Mouse (Mus musculus) midbrain, embryonic 14.5 days (tissue): ENCODE results near the gene Btbd17. TPM values are rescaled to one million over a fixed set of nuclear protein-coding genes. Genes with fewer than 3 reads are reported as not detected.

Source experiments
- ATAC-seq: fragments of 200-750 bp; cut with Nextera tagmentation; 2 replicates; pipeline ENCODE4 v1.8.0; 2017; ENCODE audit warnings: moderate number of reproducible peaks, moderate library complexity; ENCODE audit not compliant: low FRiP score, low TSS enrichment
- DNase-seq: peaks from one replicate; pipeline ENCODE4 v3.0.0-alpha.2; 2015
- H3K27ac ChIP-seq: fragments of 300-500 bp; sonication (generic); replicated peaks from 2 replicates; pipeline ENCODE4 v1.5.1; 2014; ENCODE audit warnings: mild to moderate bottlenecking, low read depth, low read length, moderate library complexity
- H3K27me3 ChIP-seq: fragments of 300-500 bp; sonication (generic); 2 replicates; pipeline ENCODE4 v1.6.1; 2014; ENCODE audit warnings: low read length, control low read depth, mixed read lengths; ENCODE audit not compliant: control insufficient read depth, insufficient read depth
- H3K36me3 ChIP-seq: fragments of 300-500 bp; sonication (generic); 2 replicates; pipeline ENCODE4 v1.6.1; 2014; ENCODE audit warnings: low read length, control low read depth; ENCODE audit not compliant: control insufficient read depth, insufficient read depth
- H3K4me1 ChIP-seq: fragments of 300-500 bp; sonication (generic); 2 replicates; pipeline ENCODE4 v1.6.1; 2014; ENCODE audit warnings: mild to moderate bottlenecking, antibody characterized with exemption, low read length, control low read depth; ENCODE audit not compliant: control insufficient read depth, insufficient read depth
- H3K4me2 ChIP-seq: fragments of 300-500 bp; sonication (generic); 2 replicates; pipeline ENCODE4 v1.6.1; 2014; ENCODE audit warnings: mild to moderate bottlenecking, low read length, moderate library complexity
- H3K4me3 ChIP-seq: fragments of 300-500 bp; sonication (generic); replicated peaks from 2 replicates; pipeline ENCODE4 v1.5.1; 2014; ENCODE audit warnings: low read depth, low read length
- H3K9ac ChIP-seq: fragments of 300-500 bp; sonication (generic); replicated peaks from 2 replicates; pipeline ENCODE4 v1.6.1; 2014; ENCODE audit warnings: mild to moderate bottlenecking, low read length, moderate library complexity
- H3K9me3 ChIP-seq: fragments of 300-500 bp; sonication (generic); 2 replicates; pipeline ENCODE4 v1.6.1; 2016; ENCODE audit warnings: low read length, control low read depth, mixed read lengths; ENCODE audit not compliant: control insufficient read depth
- WGBS: fragments of 180-500 bp; shearing (Covaris S2); extraction: QIAGEN DNeasy Blood & Tissue Kit; methylation state at CpG from one replicate; pipeline ENCODE4 v1.1.7; 2014; 5-methylcytosine and 5-hydroxymethylcytosine counted together
- polyA plus RNA-seq: library from polyadenylated mRNA; unstranded; fragments of >200 nt; fragmentation: Nextera tagmentation; extraction: Ambion mirVana; gene quantifications from 2 replicates; pipeline ENCODE4 v1.2.1, GENCODE M21; 2014

Gene Btbd17
- polyA plus RNA-seq, 1 experiment from 2014 or later = 21.6 TPM

DNA sequence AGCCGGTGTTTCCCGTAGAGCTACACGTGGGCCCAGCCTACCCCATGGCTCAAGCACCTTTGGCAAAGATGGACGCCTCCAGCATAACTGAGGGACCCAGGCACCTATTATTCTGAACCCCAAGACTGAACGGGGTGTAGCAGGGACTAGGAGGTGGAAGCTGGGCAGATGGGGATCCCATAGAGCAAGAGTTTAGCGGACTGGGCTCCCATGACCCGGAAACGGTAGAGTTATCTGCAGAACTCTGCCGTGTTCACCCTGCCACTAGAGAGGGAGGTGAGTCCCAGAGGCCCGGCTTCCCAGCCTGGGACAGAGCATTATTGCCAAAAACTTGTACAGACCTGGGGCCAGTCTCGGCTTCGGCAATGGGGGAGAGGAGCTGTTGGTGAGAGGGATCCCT, 5.6 kb downstream of the Btbd17 start:
- ATAC-seq (no peak), DNase-seq (no peak)
- Histone ChIP-seq H3K4me2 (no peak overlapping the region), H3K4me3 (no peak overlapping the region), H3K4me1 (peaks cover 39% of the 10 kb centered on the region), H3K9me3 (no peaks in the 10 kb centered on the region), H3K36me3 (no peaks in the 10 kb centered on the region), H3K27me3 (peaks cover 27% of the 10 kb centered on the region), H3K27ac (no peak overlapping the region), H3K9ac (no peak overlapping the region)
- 75% methylated on average over 12 of the region's 12 CpGs for WGBS

- no peak for DNase-seq
- ATAC-seq = no peak
- Histone ChIP-seq H3K9ac (no peak overlapping the region), H3K9me3 (no peaks in the 10 kb centered on the region), H3K4me3 (no peak overlapping the region), H3K27me3 (peaks cover 27% of the 10 kb centered on the region), H3K36me3 (no peaks in the 10 kb centered on the region), H3K27ac (no peak overlapping the region), H3K4me1 (peaks cover 35% of the 10 kb centered on the region), H3K4me2 (no peak overlapping the region)
- WGBS = 70% methylated on average over 9 of the region's 9 CpGs
Measured at GRCm38 (mm10) chr11:114789716-114790115, 6.0 kb downstream of the Btbd17 start.

GRCm38 (mm10) chr11:114789061-114789714, 6.6 kb downstream of the Btbd17 start:
- no peaks in the 10 kb centered on the region for H3K9me3 ChIP-seq
- WGBS = 14% methylated on average over 30 of the region's 30 CpGs
- H3K36me3 ChIP-seq = no peaks in the 10 kb centered on the region
- peaks cover 27% of the 10 kb centered on the region for H3K27me3 ChIP-seq
- peak; percentile 56; the same call in 1 of the 2 replicates for ATAC-seq
- peak overlapping the region; percentile 36; the same call in 1 of the 2 replicates for H3K9ac ChIP-seq
- H3K4me3 ChIP-seq = peak overlapping the region; percentile 16; the same call in 1 of the 2 replicates
- peak overlapping the region; percentile 44 for H3K4me2 ChIP-seq
- DNase-seq = peak; percentile 93
- no peak overlapping the region for H3K27ac ChIP-seq
- peaks cover 34% of the 10 kb centered on the region for H3K4me1 ChIP-seq

DNA sequence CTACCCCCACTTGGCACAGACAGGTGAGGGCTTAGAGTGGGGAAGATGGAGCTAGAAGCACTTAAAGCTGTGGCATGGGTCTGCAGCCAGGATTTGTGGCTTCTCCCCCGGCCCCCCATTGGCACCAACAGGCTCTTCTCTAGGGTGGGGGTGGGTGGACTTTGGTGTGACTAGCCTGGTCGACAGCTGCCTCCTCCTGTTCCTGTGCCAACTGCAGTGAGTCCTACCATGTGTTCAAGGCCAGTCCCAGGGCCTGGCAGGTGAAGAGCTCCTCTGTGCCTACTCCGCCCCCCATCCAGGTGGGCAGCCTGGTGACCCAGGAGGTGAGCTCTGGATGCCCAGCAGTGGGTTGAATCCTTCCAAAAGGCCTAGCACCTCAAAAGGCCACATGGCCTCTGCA, 8.1 kb downstream of the Btbd17 start:
- H3K27me3 ChIP-seq = peaks cover 27% of the 10 kb centered on the region
- 89% methylated on average over 3 of the region's 3 CpGs for WGBS
- peaks cover 20% of the 10 kb centered on the region for H3K4me1 ChIP-seq
- H3K9me3 ChIP-seq = no peaks in the 10 kb centered on the region
- H3K9ac ChIP-seq = no peak overlapping the region
- no peak overlapping the region for H3K4me2 ChIP-seq
- H3K36me3 ChIP-seq = no peaks in the 10 kb centered on the region
- DNase-seq (no peak), ATAC-seq (no peak)
- no peak overlapping the region for H3K27ac ChIP-seq
- H3K4me3 ChIP-seq = no peak overlapping the region

DNA sequence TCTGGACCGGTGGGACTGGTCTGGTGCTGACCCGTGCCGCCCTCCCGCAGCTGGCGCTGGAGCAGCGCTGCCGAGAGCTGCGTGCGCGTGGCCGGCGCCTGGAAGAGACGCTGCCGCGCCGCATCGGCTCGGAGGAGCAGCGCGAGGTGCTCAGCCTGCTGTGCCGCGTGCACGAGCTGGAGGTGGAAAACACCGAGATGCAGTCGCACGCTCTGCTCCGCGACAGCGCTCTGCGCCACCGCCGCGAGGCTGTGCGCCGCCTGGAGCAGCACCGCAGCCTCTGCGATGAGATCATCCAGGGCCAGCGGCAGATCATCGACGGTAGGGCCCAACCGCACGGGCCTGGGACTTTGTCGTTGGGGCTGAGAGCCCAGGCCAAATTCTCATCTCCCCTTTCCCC, 9.4 kb downstream of the Btbd17 start:
- Histone ChIP-seq H3K27me3 (peaks cover 25% of the 10 kb centered on the region), H3K9ac (peak overlapping the region; percentile 39; the same call in 1 of the 2 replicates), H3K4me2 (peak overlapping the region; percentile 55), H3K9me3 (no peaks in the 10 kb centered on the region), H3K36me3 (no peaks in the 10 kb centered on the region), H3K27ac (peak overlapping the region; percentile 26; the same call in 1 of the 2 replicates), H3K4me1 (peaks cover 9% of the 10 kb centered on the region), H3K4me3 (peak overlapping the region; percentile 27)
- under 1% methylated on average over 43 of the region's 43 CpGs for WGBS
- 0 out of 2 replicates have a peak, but pooled peaks have one; percentile 21 for ATAC-seq
- peak; percentile 86 for DNase-seq

DNA sequence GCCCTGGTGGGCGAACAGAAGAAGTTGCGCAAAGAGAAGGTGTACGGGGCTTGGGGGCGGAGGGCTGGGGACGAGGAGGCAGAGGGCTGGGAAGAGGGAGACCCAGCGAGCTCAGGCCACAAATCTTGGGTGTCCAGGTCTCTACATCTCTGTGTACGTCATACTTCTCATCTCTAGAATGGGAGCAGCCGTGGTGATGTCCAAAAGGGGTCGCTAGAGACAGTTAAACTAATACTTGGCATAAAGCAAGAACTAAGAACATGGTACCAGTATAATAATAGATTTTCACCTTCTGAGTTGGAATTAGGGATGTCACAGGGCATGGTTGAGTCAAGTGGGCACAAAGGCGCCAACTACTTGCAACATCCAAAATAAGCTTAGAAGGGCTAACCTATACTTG, 9.9 kb downstream of the Btbd17 start:
- peak overlapping the region; percentile 39; the same call in 1 of the 2 replicates for H3K9ac ChIP-seq
- peak overlapping the region; percentile 55 for H3K4me2 ChIP-seq
- 0 out of 2 replicates have a peak overlapping the region, but pooled peaks have one; percentile 26 for H3K27ac ChIP-seq
- 56% methylated on average over 10 of the region's 10 CpGs for WGBS
- no peaks in the 10 kb centered on the region for H3K9me3 ChIP-seq
- DNase-seq = peak; percentile 48
- no peak for ATAC-seq
- no peaks in the 10 kb centered on the region for H3K36me3 ChIP-seq
- peak overlapping the region; percentile 27 for H3K4me3 ChIP-seq
- H3K27me3 ChIP-seq = peaks cover 22% of the 10 kb centered on the region
- H3K4me1 ChIP-seq = peaks cover 5% of the 10 kb centered on the region; the same call in 1 of the 2 replicates

- DNase-seq = no peak
Measured at GRCm38 (mm10) chr11:114780076-114780475, 15.7 kb downstream of the Btbd17 start.

DNA sequence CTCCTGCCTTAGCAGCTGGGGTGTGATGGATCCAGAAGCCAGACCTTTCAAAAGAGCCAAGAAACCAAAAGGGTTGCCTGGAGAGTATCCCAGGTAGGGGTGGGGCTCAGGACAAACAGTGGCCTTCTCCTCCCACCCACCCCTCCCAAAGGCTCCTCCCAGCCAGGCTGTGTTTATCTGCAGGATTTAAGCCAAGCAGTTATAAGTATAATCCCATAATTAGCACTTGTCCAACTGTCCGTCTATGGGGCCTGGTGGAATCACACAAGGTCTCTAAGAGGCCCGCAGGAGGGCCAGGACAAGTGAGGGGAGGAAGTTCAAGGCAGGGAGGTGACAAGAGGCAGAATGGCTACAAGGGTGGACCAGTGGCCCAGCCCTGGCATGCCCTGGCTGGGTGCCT, 23.8 kb downstream of the Btbd17 start:
- DNase-seq (no peak), ATAC-seq (no peak)
- H3K9me3 ChIP-seq = no peaks in the 10 kb centered on the region
- H3K27me3 ChIP-seq = no peaks in the 10 kb centered on the region
- H3K4me1 ChIP-seq = 0 out of 2 replicates have a peak, but pooled peaks cover 5% of the 10 kb centered on the region
- H3K9ac ChIP-seq = no peak overlapping the region
- WGBS = 80% methylated on average over 2 of the region's 2 CpGs
- H3K4me2 ChIP-seq = no peak overlapping the region
- no peak overlapping the region for H3K27ac ChIP-seq
- no peak overlapping the region for H3K4me3 ChIP-seq
- H3K36me3 ChIP-seq = no peaks in the 10 kb centered on the region

More at GRCm38 (mm10) chr11:114780076-114780475, 15.7 kb downstream of the Btbd17 start:
- ATAC-seq = no peak
- Histone ChIP-seq H3K4me1 (peaks cover 15% of the 10 kb centered on the region), H3K4me3 (no peak overlapping the region), H3K9me3 (no peaks in the 10 kb centered on the region), H3K27ac (no peak overlapping the region), H3K4me2 (no peak overlapping the region), H3K9ac (no peak overlapping the region), H3K36me3 (no peaks in the 10 kb centered on the region), H3K27me3 (no peaks in the 10 kb centered on the region)
- 25% methylated on average over 9 of the region's 9 CpGs for WGBS

- no peaks in the 10 kb centered on the region for H3K36me3 ChIP-seq
- H3K4me3 ChIP-seq = no peak overlapping the region
- no peak overlapping the region for H3K27ac ChIP-seq
- 0 out of 2 replicates have a peak, but pooled peaks cover 3% of the 10 kb centered on the region for H3K4me1 ChIP-seq
- 44% methylated on average over 6 of the region's 6 CpGs for WGBS
- ATAC-seq = no peak
- H3K9ac ChIP-seq = no peak overlapping the region
- H3K27me3 ChIP-seq = peaks cover 4% of the 10 kb centered on the region; the same call in 1 of the 2 replicates
- H3K4me2 ChIP-seq = no peak overlapping the region
- no peaks in the 10 kb centered on the region for H3K9me3 ChIP-seq
- DNase-seq = peak; percentile 8
Measured at GRCm38 (mm10) chr11:114769911-114770310, 25.8 kb downstream of the Btbd17 start.
